Mouse (Mus musculus) right cerebral cortex, postnatal 36 days (tissue): Measurements from ENCODE around the gene Nkd1.
A peak's percentile ranks its signal among the peaks of the same experiment; 100 is the strongest.

Source experiments
- DNase-seq, 2 experiments: peaks; one replicate each; pipeline ENCODE4 v3.0.0; 2022; ENCODE audit warnings: low spot score in 2 of 2, mixed read lengths in 1 of 2

Nkd1 gene

DNA sequence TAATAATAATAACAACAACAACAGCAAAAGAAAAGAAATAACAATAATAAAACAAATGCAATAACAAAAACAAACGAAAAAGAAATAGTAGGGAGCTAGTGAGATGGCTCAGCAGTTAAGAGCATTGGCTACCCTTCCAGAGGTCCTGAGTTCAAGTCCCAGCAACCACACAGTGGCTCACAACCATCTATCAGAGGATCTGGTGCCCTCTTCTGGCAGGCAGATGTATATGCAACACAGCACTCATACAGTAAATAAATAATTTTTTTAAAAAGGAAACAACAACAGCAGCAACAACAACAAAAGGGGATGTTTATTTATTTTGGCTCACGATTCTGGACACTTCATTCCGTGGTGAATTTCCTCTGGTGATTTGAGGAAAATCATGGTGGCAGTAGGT lies 98.4 kb downstream of the Nkd1 start:
- DNase-seq: no peak

DNA sequence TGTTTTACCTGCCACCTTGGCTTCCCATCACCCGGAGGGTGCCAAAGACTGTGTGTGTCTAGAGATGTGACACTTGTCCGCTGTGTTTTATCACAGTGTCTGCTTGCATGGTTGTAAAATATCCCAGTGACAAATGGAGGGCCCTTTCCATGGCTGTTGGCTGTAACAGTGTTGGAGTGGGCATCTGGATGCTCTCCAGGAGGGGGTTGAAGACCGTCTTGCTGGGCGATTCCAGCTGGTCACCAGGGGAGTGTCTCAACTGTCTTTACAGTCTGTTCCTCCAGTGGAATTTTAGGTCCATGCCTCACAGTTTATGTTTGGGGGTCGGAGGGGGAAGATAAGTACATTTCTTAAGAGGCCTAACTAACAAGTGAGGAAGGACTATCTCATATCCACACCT lies 99.8 kb downstream of the Nkd1 start:
- DNase-seq: no peak

DNA sequence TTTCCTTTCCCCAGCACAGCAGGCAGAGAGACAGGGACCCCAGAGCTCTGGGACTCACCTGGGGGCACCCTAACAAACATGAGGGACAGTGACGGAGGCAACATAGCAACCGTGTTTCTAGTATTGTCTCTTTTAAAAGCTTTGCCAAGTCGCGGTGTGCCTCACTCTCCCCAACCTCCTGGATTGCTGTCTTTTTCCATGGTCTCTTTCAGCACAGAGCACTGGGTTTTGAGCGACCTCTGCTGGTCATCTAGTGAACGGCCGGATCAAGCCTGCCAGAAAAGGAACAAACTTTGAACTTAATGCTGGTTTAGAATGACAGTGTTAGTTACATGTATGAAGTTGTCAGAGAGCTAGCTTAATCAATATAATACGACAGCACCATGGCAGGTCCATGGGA lies 100.3 kb downstream of the Nkd1 start:
- DNase-seq: peak; percentile 53 to 62

DNA sequence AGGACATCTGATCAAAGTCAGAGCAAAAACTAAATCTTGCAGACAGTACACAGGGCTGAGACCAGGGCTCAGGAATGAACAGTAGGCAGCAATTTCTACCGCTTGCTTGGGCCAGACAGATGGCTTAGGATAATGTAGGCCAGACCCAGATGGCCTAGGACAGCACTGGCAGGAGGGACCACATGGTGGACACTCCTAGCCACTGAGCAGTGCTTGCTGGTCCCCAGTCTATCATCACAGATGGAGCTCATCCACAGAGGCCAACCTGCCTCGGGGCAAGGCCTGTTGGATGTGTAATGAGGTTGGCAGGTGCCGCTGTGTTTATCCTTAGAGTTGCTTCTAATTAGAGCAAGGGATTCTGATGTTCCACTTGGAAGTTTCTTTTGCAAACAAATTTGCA lies 102.2 kb downstream of the Nkd1 start:
- DNase-seq: no peak

DNA sequence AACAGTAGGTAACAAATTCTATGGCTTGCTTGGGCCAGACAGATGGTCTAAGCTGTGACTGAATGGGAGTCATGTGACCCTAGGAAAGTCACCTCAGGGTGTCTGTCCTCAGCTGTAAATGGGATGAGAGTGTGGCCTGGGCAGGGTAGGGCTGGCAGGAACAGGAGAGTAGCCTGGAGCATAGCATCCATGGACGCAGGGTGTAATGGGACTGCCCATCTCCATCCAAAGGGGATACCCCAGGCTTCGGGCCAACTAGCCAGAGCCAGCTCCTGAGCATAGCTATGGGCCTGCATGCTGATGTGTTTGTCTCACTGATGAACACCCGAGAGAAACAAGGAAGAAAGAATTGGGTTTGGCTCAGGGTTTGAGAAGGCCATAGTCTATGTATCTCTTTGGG lies 103.1 kb downstream of the Nkd1 start:
- DNase-seq: no peak

DNA sequence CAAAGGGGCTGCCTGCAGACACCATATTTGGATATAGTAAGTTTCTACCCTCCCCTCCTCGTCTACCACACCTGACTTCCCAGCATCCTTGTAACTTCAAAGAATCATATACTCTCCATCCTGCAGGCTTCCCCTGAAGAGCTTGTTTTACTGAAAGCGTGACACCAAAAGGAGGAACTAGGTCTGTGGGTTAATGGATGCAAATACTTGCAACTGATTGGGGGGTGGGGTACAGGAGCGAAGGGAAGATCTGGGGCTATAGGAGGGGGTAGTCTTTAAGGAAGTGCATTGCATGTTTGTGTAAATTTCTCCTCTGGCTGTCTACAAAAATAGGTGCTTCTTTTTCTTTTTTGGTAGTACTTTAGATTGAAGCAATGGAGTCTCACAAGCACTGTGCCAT lies 105.3 kb downstream of the Nkd1 start:
- DNase-seq: no peak

DNA sequence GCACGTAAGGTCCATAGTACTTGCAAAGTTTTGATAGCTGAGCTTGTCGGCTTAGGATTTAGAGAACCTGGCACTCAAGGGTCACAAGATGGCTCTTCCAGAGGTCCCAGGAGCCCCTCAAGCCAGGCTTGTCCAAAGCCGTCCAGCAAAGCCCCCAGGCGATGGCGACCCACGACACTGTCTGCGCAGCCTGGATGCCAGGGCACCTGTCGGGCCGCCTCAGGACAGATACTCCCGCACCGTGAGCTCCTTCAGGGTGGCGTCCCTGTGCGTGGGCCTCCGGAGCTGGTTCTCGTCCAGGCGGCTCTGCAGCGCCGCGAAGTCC lies 105.7 kb downstream of the Nkd1 start:
- DNase-seq: no peak

DNA sequence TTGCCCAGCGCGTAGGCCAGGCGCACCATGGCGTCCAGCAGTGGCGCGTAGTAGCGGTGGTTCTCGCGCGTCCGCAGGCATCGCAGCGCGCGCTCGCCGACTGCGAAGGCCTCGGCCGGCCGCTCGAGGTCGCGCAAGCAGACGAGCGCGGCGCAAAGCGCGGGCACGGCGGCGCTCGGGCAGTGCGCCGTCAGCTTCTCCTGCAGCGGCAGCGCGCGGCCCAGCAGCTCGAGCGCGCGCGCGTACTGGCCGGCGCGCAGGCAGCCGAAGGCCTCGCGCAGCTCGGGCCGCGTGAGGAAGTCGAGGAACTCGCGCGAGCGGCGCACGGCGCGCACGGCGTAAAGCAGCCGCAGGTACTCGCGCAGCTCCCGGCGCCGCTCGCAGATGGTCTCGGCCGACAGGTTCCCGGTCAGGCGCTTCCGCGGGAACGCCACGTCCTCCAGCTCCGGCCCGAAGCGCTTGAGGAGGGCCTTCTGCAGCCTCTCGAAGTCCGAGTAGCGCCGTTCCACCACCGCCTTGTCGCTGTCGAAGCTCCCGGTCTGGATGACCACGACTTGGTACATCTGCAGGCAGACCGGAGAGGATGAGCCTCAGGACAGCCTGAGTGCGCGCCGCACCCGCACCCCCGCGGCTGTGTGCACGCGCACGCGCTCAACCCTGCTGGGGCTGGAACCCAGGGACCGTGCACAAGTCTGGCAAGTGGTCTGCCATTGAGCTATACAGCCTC lies 106.3 kb downstream of the Nkd1 start:
- DNase-seq: peak; percentile 70 to 74

DNA sequence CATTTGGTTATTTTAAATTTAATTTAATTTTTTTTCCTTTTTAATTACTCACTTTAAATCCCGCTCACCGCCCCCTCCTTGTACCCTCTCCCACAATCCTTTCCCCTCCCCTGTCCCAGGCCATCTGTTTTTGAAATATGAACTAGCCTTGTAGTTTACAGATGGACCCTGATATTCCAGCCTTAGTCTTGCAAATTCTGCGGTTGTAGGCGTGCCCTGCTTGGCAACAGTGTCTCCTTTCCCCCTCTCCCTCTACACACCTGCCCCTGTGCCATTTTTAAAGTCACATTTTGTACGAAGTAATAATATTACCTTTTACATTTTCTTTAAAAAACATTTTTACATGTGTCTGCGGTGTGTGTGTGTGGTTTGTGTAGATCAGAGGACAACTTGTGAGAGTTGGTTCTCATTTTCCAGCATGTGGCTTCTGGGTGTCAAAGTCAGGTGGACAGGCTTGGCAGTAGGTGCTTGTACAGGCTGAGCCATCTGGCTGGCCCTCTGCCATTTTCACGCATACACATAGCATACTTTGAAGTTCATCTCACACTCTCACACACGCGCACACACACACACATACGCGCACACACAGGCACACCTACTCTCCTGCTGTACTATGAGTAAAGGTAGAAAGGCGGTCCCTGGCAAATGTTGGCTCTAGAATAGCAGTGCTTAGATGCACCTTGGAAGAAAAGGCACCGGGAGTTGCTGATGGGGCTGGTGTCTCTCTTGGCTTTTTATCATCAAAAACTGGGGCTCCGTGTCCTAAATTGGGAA lies 107.0 kb downstream of the Nkd1 start:
- DNase-seq: peak in 1 of 2 experiments; percentile 61

DNA sequence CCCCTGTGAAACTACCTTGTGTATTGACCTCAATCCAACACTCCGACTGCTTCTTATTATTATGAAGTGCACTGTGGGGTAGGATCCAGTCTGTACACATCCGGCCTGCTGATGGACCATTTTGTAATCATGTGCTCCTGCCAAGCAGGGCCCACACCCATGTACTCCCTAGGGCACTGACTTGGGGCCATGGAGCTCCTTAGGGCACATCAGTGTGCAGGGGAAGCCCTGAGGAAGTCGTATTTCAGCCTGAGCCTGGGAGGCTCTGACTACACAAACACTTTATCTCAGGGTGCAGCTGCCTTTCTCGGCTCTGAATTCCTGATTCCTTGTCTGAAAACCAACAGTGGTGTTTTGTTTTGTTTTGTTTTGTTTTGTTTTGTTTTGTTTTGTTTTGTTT lies 109.1 kb downstream of the Nkd1 start:
- no peak for DNase-seq

DNA sequence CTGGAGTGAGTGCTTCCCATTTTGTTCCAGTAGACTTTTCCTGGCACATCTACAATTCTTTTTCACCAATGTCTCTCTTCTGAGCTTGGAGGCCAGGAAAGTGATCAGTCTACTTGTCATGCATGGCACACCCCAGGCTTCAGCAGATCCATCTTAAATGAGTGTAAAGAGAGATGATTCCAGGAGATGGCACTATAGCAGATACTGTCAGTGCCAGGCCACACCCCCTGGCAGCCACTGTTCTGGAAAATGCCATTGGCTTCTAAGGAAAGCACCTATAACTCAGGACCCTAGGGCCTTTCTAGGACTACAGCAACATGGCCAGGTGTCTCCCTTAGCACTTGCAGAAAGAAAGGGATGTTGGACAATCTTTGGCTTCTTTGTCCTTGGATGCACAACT lies 109.9 kb downstream of the Nkd1 start:
- DNase-seq: peak in 1 of 2 experiments; percentile 47

DNA sequence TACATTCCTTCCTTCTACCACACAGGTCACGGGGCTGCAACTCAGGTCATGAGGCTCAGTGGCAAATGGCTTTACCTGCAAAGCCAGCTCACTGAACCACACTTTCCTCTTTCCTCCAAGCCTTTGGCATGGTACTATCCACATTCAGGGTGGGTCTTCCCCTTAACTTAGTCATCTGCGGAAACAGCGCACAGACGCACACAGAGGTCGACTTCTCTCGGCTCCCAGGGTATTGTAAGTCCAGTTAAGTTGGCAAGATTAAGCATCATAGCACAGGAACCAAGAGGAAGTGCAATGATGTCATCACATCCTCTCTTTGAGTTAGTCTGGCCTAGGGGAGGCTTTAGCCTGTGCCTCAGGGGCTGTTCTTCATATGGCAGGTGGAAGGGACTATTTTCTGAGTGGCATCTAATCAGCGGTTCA lies 112.2 kb downstream of the Nkd1 start:
- no peak for DNase-seq

DNA sequence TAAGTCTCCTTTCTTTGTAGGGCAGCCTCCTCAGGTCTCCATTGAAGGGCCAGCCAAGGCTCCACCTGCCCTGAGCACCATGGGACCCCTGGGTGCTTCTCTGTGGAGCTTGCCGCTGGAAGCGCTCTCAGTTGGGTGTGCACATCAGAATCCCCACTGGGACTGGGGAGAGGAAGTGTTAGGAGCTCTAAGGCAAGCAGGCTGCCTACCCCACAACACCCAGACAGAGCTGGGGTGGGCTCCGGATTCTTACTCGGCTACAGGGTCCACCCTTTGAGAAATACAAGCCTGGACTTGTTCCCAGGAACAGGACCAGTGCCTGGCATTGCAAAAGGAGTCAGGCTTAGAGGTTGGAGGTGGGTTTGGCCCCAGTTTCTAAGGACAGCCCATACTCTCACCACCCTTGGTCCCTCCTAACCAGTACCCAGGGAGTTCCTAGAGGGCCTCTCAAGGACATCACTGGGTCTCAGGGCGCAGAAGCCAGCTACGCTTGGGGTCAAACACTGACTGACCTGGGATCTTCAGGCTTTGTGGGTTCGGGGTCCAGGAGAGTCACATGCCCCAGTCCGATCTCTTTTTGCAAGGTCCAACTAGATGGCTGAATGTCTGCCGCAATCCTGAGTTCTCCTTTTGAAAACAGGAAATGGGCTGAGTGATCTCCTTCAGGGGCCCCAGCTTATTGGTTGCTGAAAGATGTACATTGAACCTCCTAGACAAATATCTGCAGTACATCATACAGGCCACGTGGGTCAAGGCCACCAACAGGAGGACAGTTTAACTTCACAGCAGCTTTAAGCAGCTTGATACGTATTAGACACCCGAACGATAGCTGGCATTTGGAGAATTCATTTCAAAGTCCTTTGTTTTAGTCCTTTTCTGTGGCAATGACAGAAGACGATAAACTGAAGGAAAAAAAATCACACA lies 114.6 kb downstream of the Nkd1 start, which contains the start of gene Snx20:
TSS of gene Snx20 (minus strand) at position 655 of the 924 bp plus-strand sequence.
- no peak for DNase-seq

DNA sequence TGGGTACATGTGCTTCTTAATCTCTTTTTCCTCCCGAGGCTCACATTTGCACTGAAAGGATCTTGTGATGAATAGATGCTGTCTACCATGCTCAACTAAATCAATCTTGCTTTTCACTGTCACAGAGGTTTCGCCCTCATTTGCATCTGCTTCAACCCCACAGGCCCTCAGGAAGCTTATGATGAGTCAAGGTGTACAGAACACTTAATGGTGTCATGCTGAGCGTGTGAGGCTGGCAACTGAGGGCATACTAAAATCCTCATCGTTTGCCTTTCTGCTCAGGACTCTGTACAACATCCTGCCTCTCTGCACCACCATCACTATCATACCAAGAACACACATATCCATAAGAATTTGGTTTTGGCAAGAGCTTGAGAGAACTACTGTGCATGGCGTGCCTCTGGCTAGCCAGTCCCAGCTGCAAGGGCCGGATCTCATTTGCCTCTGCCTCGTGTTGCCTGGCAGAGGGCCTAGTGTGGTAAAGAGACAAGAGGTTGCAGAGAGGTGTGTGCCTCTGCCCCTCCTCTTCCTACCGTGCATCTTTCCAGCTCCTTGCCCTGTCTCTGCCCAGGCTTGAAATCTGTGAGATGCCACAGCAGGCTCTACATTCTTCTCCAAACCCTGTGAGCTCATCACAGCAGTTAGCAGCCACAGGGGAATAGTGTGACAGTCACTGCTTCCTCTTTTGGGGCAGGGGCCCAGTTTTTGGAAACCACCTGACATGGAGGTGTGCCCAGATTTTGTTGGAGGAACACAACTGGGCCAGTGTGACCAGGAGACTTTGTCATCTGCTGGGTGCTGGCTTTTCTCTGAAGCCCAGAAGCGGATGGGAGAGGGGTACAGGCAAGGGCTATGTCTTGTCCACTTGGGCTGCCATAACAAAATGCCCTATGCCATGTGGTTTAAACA lies 116.2 kb downstream of the Nkd1 start:
- no peak for DNase-seq

DNA sequence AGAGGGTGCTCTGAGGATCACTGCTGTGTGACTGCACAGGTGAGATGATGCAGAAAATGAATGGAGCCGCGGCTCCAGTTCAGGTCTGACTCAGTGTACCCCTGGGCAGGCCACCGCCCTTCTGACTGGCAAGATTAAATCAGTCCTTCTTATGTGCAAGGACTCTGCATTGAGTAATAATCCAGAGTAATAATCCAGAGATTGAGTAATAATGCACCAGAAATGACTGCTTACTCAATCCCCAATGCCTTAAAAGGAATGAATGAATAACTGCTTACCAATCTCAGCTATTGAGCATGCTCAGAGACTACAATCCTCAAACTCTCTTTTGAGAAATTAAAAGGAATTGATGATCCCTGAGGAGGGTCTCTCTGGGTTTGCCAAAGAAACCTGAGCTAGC lies 117.8 kb downstream of the Nkd1 start:
- DNase-seq: no peak

DNA sequence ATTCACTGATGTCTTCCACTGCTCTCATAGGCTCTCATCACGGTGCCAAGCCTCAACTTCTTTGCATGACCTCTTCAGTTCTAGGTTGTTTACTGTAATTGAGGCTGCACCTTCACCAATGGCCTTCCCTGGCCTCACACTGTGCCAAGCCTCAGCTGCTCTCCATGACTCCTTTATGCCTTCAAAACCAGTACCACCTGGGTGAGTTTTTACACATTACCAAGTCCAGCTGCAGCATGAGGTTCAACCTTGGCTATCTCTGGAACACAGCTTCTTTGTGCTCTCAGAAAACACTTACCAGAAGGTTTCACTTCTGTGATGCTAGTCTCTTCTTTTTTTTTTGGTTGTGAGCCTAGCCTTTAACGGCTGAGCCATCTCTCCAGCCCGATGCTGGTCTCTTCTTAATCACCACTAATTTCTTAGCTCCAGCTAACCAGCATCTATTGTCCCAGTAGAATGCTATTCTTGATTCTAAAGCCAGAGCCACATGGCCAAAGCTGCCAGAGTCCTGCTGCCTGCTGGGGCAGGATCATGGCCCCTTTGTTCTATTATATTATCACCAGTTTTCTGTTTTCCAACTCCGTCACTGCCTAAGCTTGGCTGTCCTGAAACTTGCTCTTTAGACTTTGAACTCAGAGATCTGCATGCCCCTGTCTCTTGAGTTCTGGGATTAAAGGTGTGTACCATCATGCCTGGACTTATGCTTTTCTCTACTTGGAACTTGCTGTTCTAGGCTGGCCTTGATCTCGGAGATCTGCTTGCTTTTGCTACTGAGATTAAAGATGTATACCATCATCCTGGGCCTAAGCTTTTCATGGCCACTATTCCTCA lies 121.8 kb downstream of the Nkd1 start:
- DNase-seq: no peak
